Mouse (Mus musculus) heart, postnatal 0 days (tissue): ENCODE data around the gene Ccnyl1. TPM values are rescaled to one million over a fixed set of nuclear protein-coding genes. Genes with fewer than 3 reads are reported as not detected.
A peak's percentile ranks its signal among the peaks of the same experiment; 100 is the strongest.

Experiments
- ATAC-seq: fragments of 200-750 bp; cut with Nextera tagmentation; 2 replicates; pipeline ENCODE4 v1.8.0; 2017; ENCODE audit warnings: low read depth, moderate number of reproducible peaks, moderate library complexity; ENCODE audit not compliant: insufficient read depth
- DNase-seq: peaks from one replicate; pipeline ENCODE4 v3.0.0-alpha.2; 2016; ENCODE audit warnings: low spot score
- H3K27ac ChIP-seq: fragments of 300-500 bp; sonication (generic); 2 replicates; pipeline ENCODE4 v1.5.1; 2014; ENCODE audit warnings: low read depth, mild to moderate bottlenecking
- H3K27me3 ChIP-seq: fragments of 300-500 bp; sonication (generic); 2 replicates; pipeline ENCODE4 v1.6.1; 2014; ENCODE audit warnings: low read length, mixed read lengths; ENCODE audit not compliant: control insufficient read depth, insufficient read depth
- H3K36me3 ChIP-seq: fragments of 300-500 bp; sonication (generic); replicated peaks from 2 replicates; pipeline ENCODE4 v1.6.1; 2014; ENCODE audit warnings: low read length, mixed read lengths; ENCODE audit not compliant: control insufficient read depth, insufficient read depth
- H3K4me1 ChIP-seq: fragments of 300-500 bp; sonication (generic); 2 replicates; pipeline ENCODE4 v1.6.1; 2014; ENCODE audit warnings: antibody characterized with exemption; ENCODE audit not compliant: control insufficient read depth, insufficient read depth
- H3K4me2 ChIP-seq: fragments of 300-500 bp; sonication (generic); 2 replicates; pipeline ENCODE4 v1.6.1; 2014; ENCODE audit warnings: low read depth, mild to moderate bottlenecking, low read length, moderate library complexity
- H3K4me3 ChIP-seq: fragments of 300-500 bp; sonication (generic); 2 replicates; pipeline ENCODE4 v1.5.1; 2014; ENCODE audit warnings: low read depth, low read length
- H3K9ac ChIP-seq: fragments of 300-500 bp; sonication (generic); replicated peaks from 2 replicates; pipeline ENCODE4 v1.6.1; 2014; ENCODE audit warnings: low read depth, low read length, mixed read lengths
- H3K9me3 ChIP-seq: fragments of 300-500 bp; sonication (generic); replicated peaks from 2 replicates; pipeline ENCODE4 v1.6.1; 2016; ENCODE audit warnings: low read length; ENCODE audit not compliant: control insufficient read depth
- CTCF ChIP-seq: IDR thresholded peaks from 2 replicates; pipeline ENCODE4 v1.5.1; 2016; ENCODE audit warnings: antibody characterized with exemption, control low read depth, low read depth
- EP300 ChIP-seq: IDR thresholded peaks from 2 replicates; pipeline ENCODE4 v1.6.1; 2016; ENCODE audit warnings: antibody characterized with exemption, low read depth
- WGBS: fragments of 180-500 bp; shearing (Covaris S2); extraction: QIAGEN DNeasy Blood & Tissue Kit; methylation state at CpG from one replicate; pipeline ENCODE4 v1.1.7; 2014; 5-methylcytosine and 5-hydroxymethylcytosine counted together
- polyA plus RNA-seq: library from polyadenylated mRNA; unstranded; fragments of >200 nt; fragmentation: Nextera tagmentation; extraction: Ambion mirVana; gene quantifications from 2 replicates; pipeline ENCODE4 v1.2.1, GENCODE M21; 2015
- total RNA-seq: library from RNA; depleted of rRNA; stranded (reverse); fragments of >200 nt; gene quantifications from 2 replicates; pipeline ENCODE4 v1.2.3, GENCODE M21; 2014; ENCODE audit warnings: low replicate concordance; rRNA removed

Gene Ccnyl1
- total and polyA plus RNA-seq, 2 experiments from 2014 or later, result 3.4 to 12.7 TPM

DNA sequence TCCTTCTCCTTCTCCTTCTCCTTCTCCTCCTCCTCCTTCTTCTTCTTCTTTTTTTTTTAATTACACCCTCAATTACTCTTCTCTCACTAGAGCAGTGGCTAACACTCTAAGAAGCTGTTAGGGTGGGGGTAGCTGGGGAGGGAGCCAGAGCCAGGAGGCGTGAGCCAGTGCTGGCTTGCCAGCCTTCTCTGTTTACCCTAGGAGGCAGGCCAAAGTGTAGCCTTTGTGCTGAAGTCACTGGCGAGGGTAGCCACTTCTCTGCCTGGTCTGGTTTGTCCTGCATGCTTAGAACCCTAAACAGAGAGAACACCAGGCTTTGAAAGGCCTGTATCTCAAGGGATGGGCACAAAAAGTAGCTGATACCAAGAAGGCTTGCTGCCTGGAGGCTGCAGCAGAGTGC lies 67.0 kb downstream of the Ccnyl1 start:
- Histone ChIP-seq H3K9ac (no peak overlapping the region), H3K4me1 (peaks cover 9% of the 10 kb centered on the region), H3K9me3 (no peaks in the 10 kb centered on the region), H3K27me3 (no peaks in the 10 kb centered on the region), H3K36me3 (no peaks in the 10 kb centered on the region), H3K4me3 (no peak overlapping the region), H3K4me2 (no peak overlapping the region), H3K27ac (peak overlapping the region; percentile 23)
- WGBS, result 46% methylated on average over 2 of the region's 2 CpGs
- DNase-seq (no peak), ATAC-seq (no peak)
- TF ChIP-seq EP300 (no peak), CTCF (no peak)

GRCm38 (mm10) chr1:64757766-64758165 lies 67.5 kb downstream of the Ccnyl1 start:
- Histone ChIP-seq H3K9me3 (no peaks in the 10 kb centered on the region), H3K9ac (no peak overlapping the region), H3K36me3 (no peaks in the 10 kb centered on the region), H3K27ac (peak overlapping the region; percentile 23; the same call in 1 of the 2 replicates), H3K4me1 (peaks cover 9% of the 10 kb centered on the region), H3K4me2 (no peak overlapping the region), H3K4me3 (no peak overlapping the region), H3K27me3 (no peaks in the 10 kb centered on the region)
- ATAC-seq, result peak; percentile 59; the same call in 1 of the 2 replicates
- TF ChIP-seq CTCF (no peak), EP300 (no peak)
- DNase-seq, result peak; percentile 47
- WGBS, result 58% methylated on average over 5 of the region's 5 CpGs

GRCm38 (mm10) chr1:64761646-64762045 lies 71.4 kb downstream of the Ccnyl1 start:
- WGBS, result 53% methylated on average over 4 of the region's 4 CpGs
- H3K4me2 ChIP-seq, result no peak overlapping the region
- no peaks in the 10 kb centered on the region for H3K36me3 ChIP-seq
- ATAC-seq (no peak), DNase-seq (no peak)
- TF ChIP-seq EP300, result no peak
- no peak for TF ChIP-seq CTCF
- no peak overlapping the region for H3K4me3 ChIP-seq
- H3K27ac ChIP-seq, result no peak overlapping the region
- H3K9ac ChIP-seq, result no peak overlapping the region
- 0 out of 2 replicates have a peak, but pooled peaks cover under 1% of the 10 kb centered on the region for H3K4me1 ChIP-seq
- H3K9me3 ChIP-seq, result no peaks in the 10 kb centered on the region
- H3K27me3 ChIP-seq, result no peaks in the 10 kb centered on the region

GRCm38 (mm10) chr1:64770169-64770568 lies 79.9 kb downstream of the Ccnyl1 start:
- Histone ChIP-seq H3K9me3 (no peaks in the 10 kb centered on the region), H3K4me2 (no peak overlapping the region), H3K27ac (no peak overlapping the region; the same call in 1 of the 2 replicates), H3K4me1 (0 out of 2 replicates have a peak, but pooled peaks cover 7% of the 10 kb centered on the region), H3K9ac (no peak overlapping the region), H3K36me3 (no peaks in the 10 kb centered on the region), H3K4me3 (no peak overlapping the region), H3K27me3 (no peaks in the 10 kb centered on the region)
- DNase-seq (no peak), ATAC-seq (no peak)
- WGBS, result 49% methylated on average over 6 of the region's 6 CpGs
- TF ChIP-seq EP300 (no peak), CTCF (no peak)

- Histone ChIP-seq H3K9me3 (no peaks in the 10 kb centered on the region), H3K27ac (no peak overlapping the region), H3K4me2 (no peak overlapping the region), H3K27me3 (no peaks in the 10 kb centered on the region), H3K4me1 (0 out of 2 replicates have a peak, but pooled peaks cover 7% of the 10 kb centered on the region), H3K9ac (no peak overlapping the region), H3K36me3 (no peaks in the 10 kb centered on the region), H3K4me3 (no peak overlapping the region)
- 81% methylated on average over 4 of the region's 4 CpGs for WGBS
- TF ChIP-seq EP300 (no peak), CTCF (no peak)
- no peak for ATAC-seq
- no peak for DNase-seq
Observed at GRCm38 (mm10) chr1:64773305-64773704, 83.0 kb downstream of the Ccnyl1 start.

Other genes starting within 250 kb of the Ccnyl1 start
- 27.8 and 37.4 TPM in 2 replicates for gene Creb1, start 157.8 kb upstream of the Ccnyl1 start, total RNA-seq
- gene Creb1, start 157.8 kb upstream of the Ccnyl1 start, polyA plus RNA-seq, result 9.9 and 11.2 TPM in 2 replicates
- gene Mettl21a, start 73.2 kb upstream of the Ccnyl1 start, total RNA-seq, result 10.2 and 21.0 TPM in 2 replicates
- 9.9 and 10.3 TPM in 2 replicates for gene Mettl21a, start 73.2 kb upstream of the Ccnyl1 start, polyA plus RNA-seq
- gene Fzd5, start 47.3 kb downstream of the Ccnyl1 start, total RNA-seq, result 6.0 and 17.9 TPM in 2 replicates
- gene Fzd5, start 47.3 kb downstream of the Ccnyl1 start, polyA plus RNA-seq, result 1.3 and 1.4 TPM in 2 replicates